Mouse (Mus musculus) bone marrow, adult 2 months (tissue): ENCODE results near the gene Gm49369.

Experiments used
- CTCF ChIP-seq: fragments of 200-500 bp; IDR thresholded peaks from 2 replicates; pipeline ENCODE4 v1.5.1; 2011; ENCODE audit warnings: low read length, control low read depth; ENCODE audit not compliant: control insufficient read depth, insufficient read depth
- POLR2A ChIP-seq: fragments of 200-500 bp; IDR thresholded peaks from 2 replicates; pipeline ENCODE4 v1.6.1; 2011; ENCODE audit warnings: low read depth, mild to moderate bottlenecking, control low read depth, low read length, borderline replicate concordance; ENCODE audit not compliant: control insufficient read depth

- TF ChIP-seq CTCF, result no peak
- no peak for TF ChIP-seq POLR2A
Observed at GRCm38 (mm10) chr7:142357566-142357965, 24.9 kb downstream of the Gm49369 start.
